Mouse (Mus musculus): ENCODE data around the gene 1700088E04Rik. TPM values are rescaled to one million over a fixed set of nuclear protein-coding genes. Genes with fewer than 3 reads are reported as not detected.

1700088E04Rik gene
- total RNA-seq, 2 experiments from 2014 or later = 12.4 to 13.5 TPM

GRCm38 (mm10) chr15:79133191-79133661 lies 7.8 kb downstream of the 1700088E04Rik start:
- DNase-seq (ENCODE audit: low spot score in 2 of 2) = no peak

- peak in 1 of 2 experiments; percentile 52 for DNase-seq (ENCODE audit: low spot score in 2 of 2)
Measured at GRCm38 (mm10) chr15:79131442-79131841, 9.6 kb downstream of the 1700088E04Rik start.

GRCm38 (mm10) chr15:79130782-79131181 lies 10.3 kb downstream of the 1700088E04Rik start:
- no peak for DNase-seq (ENCODE audit: low spot score in 2 of 2)

- DNase-seq (ENCODE audit: low spot score in 2 of 2) = no peak
Measured at GRCm38 (mm10) chr15:79129311-79129710, 11.7 kb downstream of the 1700088E04Rik start.

GRCm38 (mm10) chr15:79128208-79128607 lies 12.8 kb downstream of the 1700088E04Rik start:
- DNase-seq (ENCODE audit: low spot score in 2 of 2) = no peak

- no peak for DNase-seq (ENCODE audit: low spot score in 2 of 2)
Measured at GRCm38 (mm10) chr15:79127101-79127500, 14.0 kb downstream of the 1700088E04Rik start.

- DNase-seq (ENCODE audit: low spot score in 2 of 2) = peak in 1 of 2 experiments; percentile 44
Measured at GRCm38 (mm10) chr15:79126217-79126932, 14.7 kb downstream of the 1700088E04Rik start.

- DNase-seq (ENCODE audit: low spot score in 2 of 2) = no peak
Measured at GRCm38 (mm10) chr15:79124331-79124875, 16.6 kb downstream of the 1700088E04Rik start.

- no peak for DNase-seq (ENCODE audit: low spot score in 2 of 2)
Measured at GRCm38 (mm10) chr15:79123751-79124150, 17.3 kb downstream of the 1700088E04Rik start.

GRCm38 (mm10) chr15:79122546-79122945 lies 18.5 kb downstream of the 1700088E04Rik start:
- DNase-seq (ENCODE audit: low spot score in 2 of 2) = no peak

GRCm38 (mm10) chr15:79122119-79122518 lies 18.9 kb downstream of the 1700088E04Rik start:
- no peak for DNase-seq (ENCODE audit: low spot score in 2 of 2)

GRCm38 (mm10) chr15:79119491-79119890 lies 21.6 kb downstream of the 1700088E04Rik start:
- DNase-seq (ENCODE audit: low spot score in 2 of 2) = no peak

GRCm38 (mm10) chr15:79115276-79115675 lies 25.8 kb downstream of the 1700088E04Rik start:
- DNase-seq (ENCODE audit: low spot score in 2 of 2) = no peak

- DNase-seq (ENCODE audit: low spot score in 2 of 2) = no peak
Measured at GRCm38 (mm10) chr15:79111774-79112173, 29.3 kb downstream of the 1700088E04Rik start.

GRCm38 (mm10) chr15:79110528-79110927 lies 30.5 kb downstream of the 1700088E04Rik start:
- no peak for DNase-seq (ENCODE audit: low spot score in 2 of 2)

- no peak for DNase-seq (ENCODE audit: low spot score in 2 of 2)
Measured at GRCm38 (mm10) chr15:79110031-79110430, 31.0 kb downstream of the 1700088E04Rik start.

GRCm38 (mm10) chr15:79109321-79109934 lies 31.6 kb downstream of the 1700088E04Rik start:
- DNase-seq (ENCODE audit: low spot score in 2 of 2) = no peak

- DNase-seq (ENCODE audit: low spot score in 2 of 2) = no peak
Measured at GRCm38 (mm10) chr15:79108421-79109320, 32.4 kb downstream of the 1700088E04Rik start, which contains the start of gene Micall1. Micall1 (plus strand) TSS chr15:79108898.

GRCm38 (mm10) chr15:79107966-79108365 lies 33.1 kb downstream of the 1700088E04Rik start:
- DNase-seq (ENCODE audit: low spot score in 2 of 2) = no peak

- DNase-seq (ENCODE audit: low spot score in 2 of 2) = no peak
Measured at GRCm38 (mm10) chr15:79105804-79106203, 35.2 kb downstream of the 1700088E04Rik start.

GRCm38 (mm10) chr15:79103264-79103663 lies 37.8 kb downstream of the 1700088E04Rik start:
- no peak for DNase-seq (ENCODE audit: low spot score in 2 of 2)

Measured in layer of hippocampus, postnatal 14 days (tissue).